Mouse (Mus musculus) hindbrain, embryonic 11.5 days (tissue): Measurements from ENCODE around the gene Ndufa10. TPM values are rescaled to one million over a fixed set of nuclear protein-coding genes. Genes with fewer than 3 reads are reported as not detected.
A peak's percentile ranks its signal among the peaks of the same experiment; 100 is the strongest.

Experiments
- ATAC-seq: fragments of 200-750 bp; cut with Nextera tagmentation; 2 replicates; pipeline ENCODE4 v1.8.0; 2017; ENCODE audit warnings: mild to moderate bottlenecking, moderate TSS enrichment, moderate library complexity; ENCODE audit not compliant: low FRiP score
- DNase-seq: peaks from one replicate; pipeline ENCODE4 v3.0.0-alpha.2; 2015; ENCODE audit warnings: low spot score
- H3K27ac ChIP-seq: fragments of 300-500 bp; sonication (generic); 2 replicates; pipeline ENCODE4 v1.5.1; 2014; ENCODE audit warnings: mild to moderate bottlenecking, low read depth, low read length
- H3K27me3 ChIP-seq: fragments of 300-500 bp; sonication (generic); 2 replicates; pipeline ENCODE4 v1.6.1; 2014; ENCODE audit warnings: mild to moderate bottlenecking, low read length, moderate library complexity, mixed read lengths; ENCODE audit not compliant: control insufficient read depth, insufficient read depth
- H3K36me3 ChIP-seq: fragments of 300-500 bp; sonication (generic); 2 replicates; pipeline ENCODE4 v1.6.1; 2014; ENCODE audit warnings: mild to moderate bottlenecking, low read length, moderate library complexity, mixed read lengths; ENCODE audit not compliant: control insufficient read depth, insufficient read depth
- H3K4me1 ChIP-seq: fragments of 300-500 bp; sonication (generic); replicated peaks from 2 replicates; pipeline ENCODE4 v1.6.1; 2014; ENCODE audit warnings: low read length, mixed read lengths; ENCODE audit not compliant: control insufficient read depth, insufficient read depth
- H3K4me2 ChIP-seq: fragments of 300-500 bp; sonication (generic); replicated peaks from 2 replicates; pipeline ENCODE4 v1.6.1; 2014; ENCODE audit warnings: mild to moderate bottlenecking, low read depth, low read length
- H3K4me3 ChIP-seq: fragments of 300-500 bp; sonication (generic); 2 replicates; pipeline ENCODE4 v1.5.1; 2014; ENCODE audit warnings: low read depth, low read length
- H3K9ac ChIP-seq: fragments of 300-500 bp; sonication (generic); 2 replicates; pipeline ENCODE4 v1.6.1; 2014; ENCODE audit warnings: low read depth, low read length
- H3K9me3 ChIP-seq: fragments of 300-500 bp; sonication (generic); 2 replicates; pipeline ENCODE4 v1.6.1; 2016; ENCODE audit warnings: low read length; ENCODE audit not compliant: control insufficient read depth
- WGBS: fragments of 180-500 bp; shearing (Covaris S2); extraction: QIAGEN DNeasy Blood & Tissue Kit; methylation state at CpG from one replicate; pipeline ENCODE4 v1.1.7; 2014; 5-methylcytosine and 5-hydroxymethylcytosine counted together
- polyA plus RNA-seq: library from polyadenylated mRNA; unstranded; fragments of >200 nt; fragmentation: Nextera tagmentation; extraction: Ambion mirVana; gene quantifications from 2 replicates; pipeline ENCODE4 v1.2.1, GENCODE M21; 2014

Ndufa10 gene
- polyA plus RNA-seq, 1 experiment from 2014 or later = 287 TPM

GRCm38 (mm10) chr1:92400556-92400955 lies 73.1 kb downstream of the Ndufa10 start:
- no peaks in the 10 kb centered on the region for H3K27me3 ChIP-seq
- H3K9me3 ChIP-seq = no peaks in the 10 kb centered on the region
- no peak overlapping the region for H3K9ac ChIP-seq
- ATAC-seq = no peak
- no peak overlapping the region for H3K27ac ChIP-seq
- WGBS = 84% methylated on average over 2 of the region's 2 CpGs
- H3K4me1 ChIP-seq = peaks cover 8% of the 10 kb centered on the region; the same call in 1 of the 2 replicates
- H3K4me2 ChIP-seq = no peak overlapping the region
- H3K36me3 ChIP-seq = no peaks in the 10 kb centered on the region
- DNase-seq = no peak
- no peak overlapping the region for H3K4me3 ChIP-seq

- DNase-seq (no peak), ATAC-seq (no peak)
- H3K4me1 ChIP-seq = peaks cover 8% of the 10 kb centered on the region; the same call in 1 of the 2 replicates
- H3K9ac ChIP-seq = no peak overlapping the region
- H3K4me3 ChIP-seq = no peak overlapping the region
- whole genome bisulfite sequencing = 48% methylated on average over 7 of the region's 7 CpGs
- no peak overlapping the region for H3K27ac ChIP-seq
- no peaks in the 10 kb centered on the region for H3K27me3 ChIP-seq
- no peaks in the 10 kb centered on the region for H3K36me3 ChIP-seq
- H3K4me2 ChIP-seq = no peak overlapping the region
- no peaks in the 10 kb centered on the region for H3K9me3 ChIP-seq
These were observed 75.1 kb downstream of the Ndufa10 start for GRCm38 (mm10) chr1:92398601-92399000.

GRCm38 (mm10) chr1:92397511-92398051 lies 76.1 kb downstream of the Ndufa10 start:
- Histone ChIP-seq H3K9ac (0 out of 2 replicates have a peak overlapping the region, but pooled peaks have one; percentile 31), H3K4me1 (peaks cover 8% of the 10 kb centered on the region; the same call in 1 of the 2 replicates), H3K4me2 (0 out of 2 replicates have a peak overlapping the region, but pooled peaks have one; percentile 7), H3K27me3 (no peaks in the 10 kb centered on the region), H3K9me3 (no peaks in the 10 kb centered on the region), H3K27ac (no peak overlapping the region), H3K36me3 (no peaks in the 10 kb centered on the region), H3K4me3 (no peak overlapping the region)
- no peak; the same call in 1 of the 2 replicates for ATAC-seq
- 18% methylated on average over 12 of the region's 12 CpGs for WGBS
- peak; percentile 32 for DNase-seq

- Histone ChIP-seq H3K36me3 (no peaks in the 10 kb centered on the region), H3K4me2 (no peak overlapping the region), H3K9me3 (no peaks in the 10 kb centered on the region), H3K9ac (no peak overlapping the region), H3K27ac (no peak overlapping the region), H3K4me3 (no peak overlapping the region), H3K27me3 (no peaks in the 10 kb centered on the region), H3K4me1 (peaks cover 8% of the 10 kb centered on the region; the same call in 1 of the 2 replicates)
- 73% methylated on average over 3 of the region's 3 CpGs for WGBS
- ATAC-seq = no peak
- DNase-seq = no peak
These were observed 79.4 kb downstream of the Ndufa10 start for GRCm38 (mm10) chr1:92394279-92394678.

- H3K9me3 ChIP-seq = no peaks in the 10 kb centered on the region
- peaks cover 7% of the 10 kb centered on the region; the same call in 1 of the 2 replicates for H3K4me1 ChIP-seq
- H3K4me2 ChIP-seq = no peak overlapping the region
- H3K4me3 ChIP-seq = no peak overlapping the region
- no peak overlapping the region for H3K27ac ChIP-seq
- ATAC-seq (no peak), DNase-seq (no peak)
- 95% methylated on average over 6 of the region's 6 CpGs for WGBS
- no peaks in the 10 kb centered on the region for H3K36me3 ChIP-seq
- H3K9ac ChIP-seq = no peak overlapping the region
- H3K27me3 ChIP-seq = no peaks in the 10 kb centered on the region
These were observed 80.5 kb downstream of the Ndufa10 start for GRCm38 (mm10) chr1:92393166-92393565.

Other genes with a start within 250 kb of the Ndufa10 start
- gene Olfr1416, start 11.3 kb upstream of the Ndufa10 start, polyA plus RNA-seq = not detected in 2 replicates
- gene Olfr1415, start 22.2 kb upstream of the Ndufa10 start, polyA plus RNA-seq = not detected in 2 replicates
- gene Olfr1414, start 44.8 kb upstream of the Ndufa10 start, polyA plus RNA-seq = not detected in 2 replicates
- not detected in 2 replicates for gene Olfr1413, start 97.5 kb upstream of the Ndufa10 start, polyA plus RNA-seq
- not detected in 2 replicates for gene Olfr1412, start 111.9 kb upstream of the Ndufa10 start, polyA plus RNA-seq
- gene Olfr1411, start 120.6 kb upstream of the Ndufa10 start, polyA plus RNA-seq = not detected in 2 replicates
- not detected in 2 replicates for gene Olfr1410, start 131.9 kb upstream of the Ndufa10 start, polyA plus RNA-seq
- 0.09 TPM in 1 of 2 replicates, not detected in the other for gene Olfr12, start 143.9 kb upstream of the Ndufa10 start, polyA plus RNA-seq
- gene Cops9, start 168.1 kb upstream of the Ndufa10 start, polyA plus RNA-seq = 388 and 392 TPM in 2 replicates
- gene Otos, start 175.0 kb upstream of the Ndufa10 start, polyA plus RNA-seq = 0.09 and 0.10 TPM in 2 replicates